Mouse (Mus musculus) testis, adult 10 weeks (tissue): Measurements from ENCODE around the gene Abhd11. TPM values are rescaled to one million over a fixed set of nuclear protein-coding genes. Genes with fewer than 3 reads are reported as not detected.

Source experiments
- polyA plus RNA-seq: library from polyadenylated mRNA; stranded (reverse); fragments of 350-450 nt; fragmentation: Illumina TruSeq; extraction: RNeasy Lipid Tissue Mini Kit (QIAGEN cat#74804); gene quantifications from one replicate; pipeline ENCODE4 v1.2.3, GENCODE M21; 2014; ENCODE audit warnings: low read depth, low replicate concordance

Gene Abhd11
- polyA plus RNA-seq, result 7.4 TPM

GRCm38 (mm10) chr5:135008671-135009589, at the start of gene Abhd11:
Abhd11 (plus strand) TSS chr5:135009152.

GRCm38 (mm10) chr5:134985633-134986297, 23.2 kb upstream of the Abhd11 start, which contains the start of gene Cldn3:
Cldn3 (plus strand) TSS chr5:134986214.

GRCm38 (mm10) chr5:135023344-135024173, 14.6 kb downstream of the Abhd11 start, which contains the start of gene Stx1a:
Stx1a (plus strand) TSS chr5:135023482.

Other genes with a start within 250 kb of the Abhd11 start
- 0.52 TPM for gene Tmem270, start 102.4 kb upstream of the Abhd11 start, polyA plus RNA-seq
- gene Cldn13, start 93.6 kb upstream of the Abhd11 start, polyA plus RNA-seq, result 3.1 TPM
- 4.6 TPM for gene Mettl27, start 76.8 kb upstream of the Abhd11 start, polyA plus RNA-seq
- not detected for gene Cldn4, start 62.2 kb upstream of the Abhd11 start, polyA plus RNA-seq
- gene Cldn3, start 22.9 kb upstream of the Abhd11 start, polyA plus RNA-seq, result not detected
- gene Stx1a, start 14.3 kb downstream of the Abhd11 start, polyA plus RNA-seq, result not detected
- gene Dnajc30, start 55.0 kb downstream of the Abhd11 start, polyA plus RNA-seq, result 10.2 TPM
- 9.1 TPM for gene Bud23, start 55.8 kb downstream of the Abhd11 start, polyA plus RNA-seq
- not detected for gene Vps37d, start 69.1 kb downstream of the Abhd11 start, polyA plus RNA-seq
- gene Mlxipl, start 80.7 kb downstream of the Abhd11 start, polyA plus RNA-seq, result 1.1 TPM
- 12.1 TPM for gene Tbl2, start 140.5 kb downstream of the Abhd11 start, polyA plus RNA-seq
- 13.1 TPM for gene Bcl7b, start 159.1 kb downstream of the Abhd11 start, polyA plus RNA-seq
- 17.9 TPM for gene Baz1b, start 178.1 kb downstream of the Abhd11 start, polyA plus RNA-seq
- gene Fzd9, start 242.1 kb downstream of the Abhd11 start, polyA plus RNA-seq, result 0.08 TPM